Mouse (Mus musculus) spleen, adult 2 months (tissue): ENCODE measurements around the gene Cacna2d3.

Experiments used
- CTCF ChIP-seq: fragments of 200-500 bp; IDR thresholded peaks from 2 replicates; pipeline ENCODE4 v1.5.1; 2011; ENCODE audit warnings: mild to moderate bottlenecking, inconsistent platforms; ENCODE audit not compliant: insufficient read depth, insufficient read length, insufficient replicate concordance; ENCODE audit errors: extremely low read depth
- POLR2A ChIP-seq: fragments of 200-500 bp; IDR thresholded peaks from 2 replicates; pipeline ENCODE4 v1.6.1; 2011; ENCODE audit warnings: low read depth, low read length, inconsistent platforms

DNA sequence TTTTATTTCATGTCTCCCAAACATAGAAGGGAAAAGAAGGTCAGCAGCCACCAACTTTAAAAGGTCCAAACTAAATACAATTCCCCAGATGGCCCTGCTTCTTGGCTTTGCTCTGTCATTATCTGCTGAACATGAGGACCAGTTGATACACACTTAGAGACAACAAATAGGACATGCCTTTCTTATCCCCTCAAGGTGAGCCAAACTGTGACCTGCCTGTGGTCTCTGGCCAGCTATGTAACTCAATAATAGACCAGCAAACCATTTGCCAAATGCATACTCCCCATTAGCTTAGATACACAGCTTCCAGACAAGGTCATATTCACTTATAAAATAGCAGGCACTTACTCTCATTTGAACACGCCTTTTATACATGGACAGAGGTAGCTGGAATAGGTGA is 680.2 kb downstream of the Cacna2d3 start:
- no peak for TF ChIP-seq CTCF
- no peak for TF ChIP-seq POLR2A
